Comparison of ENCODE assay signal across 8 mouse cellular contexts in genomic region chr2:118543893-118544799, GRCm38 (mm10). TPM values are rescaled to one million over a fixed set of nuclear protein-coding genes. Genes with fewer than 3 reads are reported as not detected.
A peak's percentile ranks its signal among the peaks of the same experiment; 100 is the strongest.
DNase-seq lines count a peak whose midpoint lies in the region; ATAC-seq lines count a peak whose summit lies in the region.

No protein-coding gene starts in this region.

- H3K4me1 ChIP-seq in hindbrain, embryonic 14.5 days (replicated peaks; ENCODE audit: control insufficient read depth, insufficient read depth, low read length), result peaks cover 54% of the 10 kb centered on the region

- peak overlapping the region; percentile 49 for H3K4me2 ChIP-seq in hindbrain, embryonic 14.5 days (replicated peaks)

- H3K27me3 ChIP-seq in hindbrain, embryonic 14.5 days (ENCODE audit: control insufficient read depth, insufficient read depth, low read length), result no peaks in the 10 kb centered on the region

- no peaks in the 10 kb centered on the region for H3K9me3 ChIP-seq in hindbrain, embryonic 14.5 days (ENCODE audit: control insufficient read depth, low read length)

- 12% methylated on average over 23 of the region's 23 CpGs for WGBS in hindbrain, embryonic 14.5 days

- H3K9ac ChIP-seq in hindbrain, embryonic 14.5 days, result peak overlapping the region; percentile 37; the same call in 1 of the 2 replicates

- ATAC-seq in hindbrain, embryonic 14.5 days (ENCODE audit: low FRiP score), result peak; percentile 76

- H3K27ac ChIP-seq in hindbrain, embryonic 14.5 days, result peak overlapping the region; percentile 47

- no peaks in the 10 kb centered on the region for H3K36me3 ChIP-seq in hindbrain, embryonic 14.5 days (replicated peaks; ENCODE audit: control insufficient read depth, insufficient read depth)

- peak; percentile 66 for DNase-seq in ZHBTc4 (ENCODE audit: low read depth, low spot score)
- DNase-seq in cerebellum, postnatal 14 days, result peak; percentile 87 to 91
- DNase-seq in frontal cortex, postnatal 36 days (ENCODE audit: low spot score in 2 of 2), result peak; percentile 61 to 72
- DNase-seq in hindbrain, embryonic 14.5 days (ENCODE audit: low spot score), result peak; percentile 73
- peak; percentile 77 for DNase-seq in layer of hippocampus, postnatal 36 days
- peak; percentile 87 to 94 for DNase-seq in lung, postnatal 4 days
- peak; percentile 80 to 82 for DNase-seq in right cerebral cortex, postnatal 10 days (ENCODE audit: low spot score in 2 of 2)
- DNase-seq in c-Kit-positive CD71-positive TER-119-positive erythroid progenitor cells, embryonic 14.5 days (ENCODE audit: low spot score), result no peak

- H3K4me3 ChIP-seq in hindbrain, embryonic 14.5 days (replicated peaks; ENCODE audit: low read length), result peak overlapping the region; percentile 19; the same call in 1 of the 2 replicates

RNA-seq across cellular contexts. Expression of gene Bmf, which starts 5.3 kb away (rescaled TPM):
- 3.3 and 3.8 TPM in 2 replicates for polyA plus RNA-seq in hindbrain, embryonic 14.5 days (2014; fragmentation: Nextera tagmentation; extraction: Ambion mirVana)
- total RNA-seq in layer of hippocampus, postnatal 36 days (2021), result 1 to 10 TPM; 1.9 to 3.8 TPM

RNA-seq across cellular contexts. Expression of gene Bub1b, which starts 53.9 kb away (rescaled TPM):
- 11.8 and 15.6 TPM in 2 replicates for polyA plus RNA-seq in hindbrain, embryonic 14.5 days (2014; fragmentation: Nextera tagmentation; extraction: Ambion mirVana)
- 1 to 10 TPM; 1.5 to 3.2 TPM for total RNA-seq in layer of hippocampus, postnatal 36 days (2021)
